Mouse (Mus musculus): ENCODE measurements around the gene Olfr301.

Gene Olfr301

GRCm38 (mm10) chr7:86403546-86403945 lies at the start of gene Olfr301:
Gene Olfr301 (plus strand): TSS chr7:86403846.
- DNase-seq = no peak

GRCm38 (mm10) chr7:86366828-86367227 lies 36.8 kb upstream of the Olfr301 start, which contains the start of gene Olfr305:
Gene Olfr305 (minus strand): TSS chr7:86366928.
- DNase-seq = no peak

GRCm38 (mm10) chr7:86385769-86386168 lies 17.9 kb upstream of the Olfr301 start:
- DNase-seq = no peak

- no peak for DNase-seq
Observed at GRCm38 (mm10) chr7:86386558-86386957, 17.1 kb upstream of the Olfr301 start, which contains the start of gene Olfr304. Gene Olfr304 (minus strand): TSS chr7:86386658.

GRCm38 (mm10) chr7:86397689-86398088 lies 6.0 kb upstream of the Olfr301 start, which contains the start of gene Olfr303:
Gene Olfr303 (minus strand): TSS chr7:86397789.
- no peak for DNase-seq

- DNase-seq = no peak
Observed at GRCm38 (mm10) chr7:86459621-86460020, 56.0 kb downstream of the Olfr301 start, which contains the start of gene Olfr299. Gene Olfr299 (plus strand): TSS chr7:86459921.
